Mouse (Mus musculus) gastrocnemius, adult 2 months (tissue): ENCODE results near the gene Rab11fip5. TPM values are rescaled to one million over a fixed set of nuclear protein-coding genes. Genes with fewer than 3 reads are reported as not detected.

Source experiments
- DNase-seq: peaks from one replicate; pipeline ENCODE4 v3.0.0; 2022
- H3K27ac ChIP-seq: fragments of 200-600 bp; 2 replicates; pipeline ENCODE4 v1.8.1; 2022; ENCODE audit warnings: mild to moderate bottlenecking
- H3K4me3 ChIP-seq: fragments of 200-600 bp; 2 replicates; pipeline ENCODE4 v1.8.1; 2022; ENCODE audit warnings: mild to moderate bottlenecking, moderate library complexity
- CTCF ChIP-seq: fragments of 200-600 bp; IDR thresholded peaks from 2 replicates; pipeline ENCODE4 v1.8.1; 2022; ENCODE audit warnings: antibody characterized with exemption, mild to moderate bottlenecking, moderate library complexity
- intact Hi-C: fragments of 180-260 bp; cut with DNase I; formaldehyde crosslinking; loops from one replicate; pipeline ENCODE4 v1.15.1; 2025
- microRNA-seq: library from miRNA; unstranded; fragments of <30 nt; microRNA quantifications from one replicate; pipeline ENCODE4 v1.2.0, GENCODE M21; 2021
- total RNA-seq, 2 experiments: library from RNA; stranded (reverse); gene quantifications; 2 replicates each; pipeline ENCODE4 v1.2.3; 2021

Gene Rab11fip5
- total RNA-seq, 2 experiments from 2014 or later = 24.2 to 28.2 TPM

GRCm38 (mm10) chr6:85290869-85291824 is 83.3 kb downstream of the Rab11fip5 start:
- intact Hi-C loops = no loop called here
- Histone ChIP-seq H3K4me3 (no peak overlapping the region), H3K27ac (no peak overlapping the region)
- no peak for DNase-seq
- TF ChIP-seq CTCF = peak; percentile 50

GRCm38 (mm10) chr6:85288193-85288857 is 86.1 kb downstream of the Rab11fip5 start:
- no peak overlapping the region for H3K27ac ChIP-seq
- intact Hi-C loops = no loop called here
- DNase-seq = no peak
- no peak for TF ChIP-seq CTCF
- H3K4me3 ChIP-seq = no peak overlapping the region

GRCm38 (mm10) chr6:85286283-85287047 is 88.0 kb downstream of the Rab11fip5 start:
- intact Hi-C loops = no loop called here
- no peak for DNase-seq
- Histone ChIP-seq H3K4me3 (no peak overlapping the region), H3K27ac (no peak overlapping the region)
- no peak for TF ChIP-seq CTCF

Small RNA genes lying within 50 kb of the gene (microRNA-seq; reads per million reads assigned to microRNA genes)
- gene Mir705 = not detected

Other genes with a start within 250 kb of the Rab11fip5 start
- gene Spr, start 236.9 kb downstream of the Rab11fip5 start, total RNA-seq = 10 to 100 TPM; 40.7 to 57.9 TPM
- gene Emx1, start 187.2 kb downstream of the Rab11fip5 start, total RNA-seq = not detected
- 1 to 10 TPM; 5.9 to 7.3 TPM for gene Sfxn5, start 41.2 kb downstream of the Rab11fip5 start, total RNA-seq
- gene Noto, start 49.3 kb upstream of the Rab11fip5 start, total RNA-seq = not detected
- gene Smyd5, start 57.4 kb upstream of the Rab11fip5 start, total RNA-seq = 1 to 10 TPM; 8.6 TPM
- 100 to 1,000 TPM; 127 to 135 TPM for gene Cct7, start 76.9 kb upstream of the Rab11fip5 start, total RNA-seq
- gene Pradc1, start 77.3 kb upstream of the Rab11fip5 start, total RNA-seq = 10 to 100 TPM; 14.8 to 15.9 TPM
- gene Fbxo41, start 128.4 kb upstream of the Rab11fip5 start, total RNA-seq = under 1 TPM in 1 of 2 experiments, not detected in 1; 0.03 TPM
- gene Egr4, start 139.0 kb upstream of the Rab11fip5 start, total RNA-seq = not detected
- under 1 TPM; 0.54 to 0.78 TPM for gene Alms1, start 212.9 kb upstream of the Rab11fip5 start, total RNA-seq